Comparison of ENCODE assay signal across 13 mouse cellular contexts in genomic region chr3:69408064-69408463, GRCm38 (mm10).
DNase-seq lines count a peak whose midpoint lies in the region; ATAC-seq and TF ChIP-seq lines count a peak whose summit lies in the region.
"Had no signal": no experiment of that assay in that cellular context is flagged by ENCODE, and none has a peak within 500 bp of the region (broad histone marks: within the 10 kb centered on the region; RNA-seq: fewer than 3 reads in every experiment).

No protein-coding gene starts in this region.

- no peak for ATAC-seq in kidney, postnatal 0 days (replicated peaks; ENCODE audit: low FRiP score, low read depth)
- ATAC-seq in granulocyte monocyte progenitor cell, adult 5-6 weeks (replicated peaks; ENCODE audit: poor library complexity, severe bottlenecking) = peak; percentile 17; the same call in 1 of the 2 replicates

- no peak overlapping the region for H3K27ac ChIP-seq in kidney, postnatal 0 days
- H3K27ac ChIP-seq in thymus, adult 2 months (ENCODE audit: control insufficient read depth, insufficient read depth, low read length) = no peak overlapping the region
- H3K27ac ChIP-seq in cerebellum, adult 2 months (ENCODE audit: insufficient read depth, low read length) = no peak overlapping the region
- H3K27ac ChIP-seq: limb, embryonic 12.5 days; midbrain, embryonic 12.5 days had no signal

- no peak overlapping the region for H3K9ac ChIP-seq in kidney, postnatal 0 days (ENCODE audit: low read depth, low read length)
- H3K9ac ChIP-seq: limb, embryonic 12.5 days; midbrain, embryonic 12.5 days had no signal

- WGBS in kidney, postnatal 0 days = 85% methylated on average over 3 of the region's 3 CpGs
- WGBS in thymus, adult 2 months = 88% methylated on average over 3 of the region's 3 CpGs
- 94% methylated on average over 3 of the region's 3 CpGs for WGBS in cerebellum, adult 2 months

- no peak overlapping the region for H3K4me2 ChIP-seq in kidney, postnatal 0 days (ENCODE audit: low read length)
- H3K4me2 ChIP-seq: limb, embryonic 12.5 days; midbrain, embryonic 12.5 days had no signal

- H3K9me3 ChIP-seq in kidney, postnatal 0 days (replicated peaks; ENCODE audit: low read length) = no peaks in the 10 kb centered on the region
- H3K9me3 ChIP-seq: limb, embryonic 12.5 days; midbrain, embryonic 12.5 days had no signal

- H3K36me3 ChIP-seq in kidney, postnatal 0 days (ENCODE audit: insufficient read depth, low read length) = no peaks in the 10 kb centered on the region
- H3K36me3 ChIP-seq in thymus, adult 2 months (ENCODE audit: control insufficient read depth, insufficient read depth, low read length) = no peaks in the 10 kb centered on the region
- H3K36me3 ChIP-seq: limb, embryonic 12.5 days; midbrain, embryonic 12.5 days had no signal

- DNase-seq in kidney, postnatal 0 days (ENCODE audit: low spot score) = no peak
- no peak for DNase-seq in kidney, adult 18-20 months
- DNase-seq in thymus, adult 2 months = peak; percentile 8
- no peak for DNase-seq in thymus, postnatal 25 days
- DNase-seq in right cerebral cortex, postnatal 4 days = no peak
- DNase-seq in cerebellum, adult 2 months = no peak
- DNase-seq: adrenal gland, adult 8-10 months; cerebellum, postnatal 10 days; heart, postnatal 14 days; kidney, postnatal 36 days had no signal

- peak; percentile 43 for TF ChIP-seq CTCF in kidney, postnatal 0 days (IDR thresholded peaks at IDR 0.05; ENCODE audit: low read depth)
- no peak for TF ChIP-seq CTCF in thymus, adult 2 months (IDR thresholded peaks at IDR 0.05; ENCODE audit: borderline replicate concordance, control insufficient read depth, extremely low read depth, insufficient read depth, low read length, poor library complexity)
- no peak for TF ChIP-seq CTCF in cerebellum, adult 2 months (IDR thresholded peaks at IDR 0.05; ENCODE audit: borderline replicate concordance, insufficient read depth, low read depth, low read length)

- no peaks in the 10 kb centered on the region for H3K4me1 ChIP-seq in kidney, postnatal 0 days (replicated peaks; ENCODE audit: insufficient read depth, low read length)
- no peaks in the 10 kb centered on the region for H3K4me1 ChIP-seq in thymus, adult 2 months (replicated peaks; ENCODE audit: control insufficient read depth, insufficient read depth, low read length)
- no peaks in the 10 kb centered on the region for H3K4me1 ChIP-seq in cerebellum, adult 2 months (ENCODE audit: control insufficient read depth, insufficient read depth, low read length)

- no peak overlapping the region for H3K4me3 ChIP-seq in kidney, postnatal 0 days (replicated peaks; ENCODE audit: low read depth, low read length)
- H3K4me3 ChIP-seq in thymus, adult 2 months (ENCODE audit: control insufficient read depth, insufficient read depth, low read length) = no peak overlapping the region
- H3K4me3 ChIP-seq in cerebellum, adult 2 months (replicated peaks; ENCODE audit: insufficient read depth, low read depth, low read length) = no peak overlapping the region
- H3K4me3 ChIP-seq: limb, embryonic 12.5 days; midbrain, embryonic 12.5 days had no signal

- no peaks in the 10 kb centered on the region for H3K27me3 ChIP-seq in kidney, postnatal 0 days (ENCODE audit: insufficient read depth, low read length)
- H3K27me3 ChIP-seq in thymus, adult 2 months (ENCODE audit: control insufficient read depth, insufficient read depth, low read length) = no peaks in the 10 kb centered on the region
- no peaks in the 10 kb centered on the region for H3K27me3 ChIP-seq in cerebellum, adult 2 months (ENCODE audit: control insufficient read depth, insufficient read depth, low read length)
- H3K27me3 ChIP-seq: limb, embryonic 12.5 days had no signal

- TF ChIP-seq POLR2A in thymus, adult 2 months (IDR thresholded peaks at IDR 0.05; ENCODE audit: control insufficient read depth, extremely low read depth, insufficient read depth, low read length, poor library complexity) = no peak
- no peak for TF ChIP-seq POLR2A in cerebellum, adult 2 months (IDR thresholded peaks at IDR 0.05; ENCODE audit: borderline replicate concordance, insufficient read depth, low read length)
